Mouse (Mus musculus) forebrain, embryonic 13.5 days (tissue): ENCODE results near the gene Trpm8. TPM values are rescaled to one million over a fixed set of nuclear protein-coding genes. Genes with fewer than 3 reads are reported as not detected.

Source experiments
- ATAC-seq: fragments of 200-750 bp; cut with Nextera tagmentation; 2 replicates; pipeline ENCODE4 v1.8.0; 2017
- H3K27ac ChIP-seq: fragments of 300-500 bp; sonication (generic); 2 replicates; pipeline ENCODE4 v1.5.1; 2015; ENCODE audit warnings: inconsistent platforms, mild to moderate bottlenecking, moderate library complexity
- H3K27me3 ChIP-seq: fragments of 300-500 bp; sonication (generic); 2 replicates; pipeline ENCODE4 v1.6.1; 2015; ENCODE audit warnings: mild to moderate bottlenecking, inconsistent platforms
- H3K36me3 ChIP-seq: fragments of 300-500 bp; sonication (generic); 2 replicates; pipeline ENCODE4 v1.6.1; 2015; ENCODE audit warnings: mild to moderate bottlenecking, inconsistent platforms; ENCODE audit not compliant: poor library complexity, severe bottlenecking
- H3K4me1 ChIP-seq: fragments of 300-500 bp; sonication (generic); 2 replicates; pipeline ENCODE4 v1.6.1; 2015; ENCODE audit warnings: inconsistent platforms
- H3K4me2 ChIP-seq: fragments of 300-500 bp; sonication (generic); 2 replicates; pipeline ENCODE4 v1.6.1; 2015; ENCODE audit warnings: inconsistent platforms, mild to moderate bottlenecking, moderate library complexity
- H3K4me3 ChIP-seq: fragments of 300-500 bp; sonication (generic); 2 replicates; pipeline ENCODE4 v1.5.1; 2015; ENCODE audit warnings: mild to moderate bottlenecking, inconsistent platforms
- H3K9ac ChIP-seq: fragments of 300-500 bp; sonication (generic); 2 replicates; pipeline ENCODE4 v1.6.1; 2015; ENCODE audit warnings: mild to moderate bottlenecking, inconsistent platforms
- H3K9me3 ChIP-seq: fragments of 300-500 bp; sonication (generic); replicated peaks from 2 replicates; pipeline ENCODE4 v1.6.1; 2016; ENCODE audit warnings: inconsistent platforms
- WGBS: fragments of 180-500 bp; shearing (Covaris S2); methylation state at CpG from one replicate; pipeline ENCODE4 v1.1.7; 2015; 5-methylcytosine and 5-hydroxymethylcytosine counted together
- polyA plus RNA-seq: library from polyadenylated mRNA; unstranded; fragments of >200 nt; fragmentation: Nextera tagmentation; extraction: Ambion mirVana; gene quantifications from 2 replicates; pipeline ENCODE4 v1.2.1, GENCODE M21; 2015

The Trpm8 gene
- polyA plus RNA-seq, 1 experiment from 2014 or later, result 0.06 TPM

GRCm38 (mm10) chr1:88301121-88302014 is 23.9 kb downstream of the Trpm8 start:
- 0 out of 2 replicates have a peak, but pooled peaks have one; percentile 9 for ATAC-seq
- 71% methylated on average over 9 of the region's 9 CpGs for WGBS

GRCm38 (mm10) chr1:88302057-88302740 is 24.7 kb downstream of the Trpm8 start:
- Histone ChIP-seq H3K27ac (no peak overlapping the region), H3K9me3 (peaks cover 91% of the 10 kb centered on the region), H3K4me3 (no peak overlapping the region), H3K36me3 (no peaks in the 10 kb centered on the region), H3K4me2 (no peak overlapping the region), H3K4me1 (no peaks in the 10 kb centered on the region), H3K27me3 (no peaks in the 10 kb centered on the region), H3K9ac (no peak overlapping the region)
- no peak for ATAC-seq
- WGBS, result 65% methylated on average over 14 of the region's 14 CpGs

More at GRCm38 (mm10) chr1:88301121-88302014, 23.9 kb downstream of the Trpm8 start:
- no peaks in the 10 kb centered on the region for H3K27me3 ChIP-seq
- H3K27ac ChIP-seq, result no peak overlapping the region
- H3K9ac ChIP-seq, result no peak overlapping the region
- H3K4me3 ChIP-seq, result no peak overlapping the region
- no peaks in the 10 kb centered on the region for H3K4me1 ChIP-seq
- no peaks in the 10 kb centered on the region for H3K36me3 ChIP-seq
- peaks cover 86% of the 10 kb centered on the region for H3K9me3 ChIP-seq
- no peak overlapping the region for H3K4me2 ChIP-seq

GRCm38 (mm10) chr1:88303762-88304161 is 26.3 kb downstream of the Trpm8 start:
- Histone ChIP-seq H3K4me2 (no peak overlapping the region), H3K27me3 (no peaks in the 10 kb centered on the region), H3K4me3 (no peak overlapping the region), H3K9me3 (peaks cover 92% of the 10 kb centered on the region), H3K4me1 (no peaks in the 10 kb centered on the region), H3K9ac (no peak overlapping the region), H3K36me3 (no peaks in the 10 kb centered on the region), H3K27ac (no peak overlapping the region)
- no peak for ATAC-seq
- 66% methylated on average over 6 of the region's 6 CpGs for WGBS

- no peak overlapping the region for H3K9ac ChIP-seq
- no peaks in the 10 kb centered on the region for H3K36me3 ChIP-seq
- no peak overlapping the region for H3K4me2 ChIP-seq
- H3K4me1 ChIP-seq, result no peaks in the 10 kb centered on the region
- peaks cover 93% of the 10 kb centered on the region for H3K9me3 ChIP-seq
- ATAC-seq, result no peak
- H3K27me3 ChIP-seq, result no peaks in the 10 kb centered on the region
- H3K27ac ChIP-seq, result no peak overlapping the region
- WGBS, result 57% methylated on average over 8 of the region's 8 CpGs
- H3K4me3 ChIP-seq, result no peak overlapping the region
Observed at GRCm38 (mm10) chr1:88304261-88304985, 27.0 kb downstream of the Trpm8 start.

GRCm38 (mm10) chr1:88305018-88305795 is 27.7 kb downstream of the Trpm8 start:
- Histone ChIP-seq H3K27ac (no peak overlapping the region), H3K4me1 (no peaks in the 10 kb centered on the region), H3K4me3 (no peak overlapping the region), H3K36me3 (no peaks in the 10 kb centered on the region), H3K27me3 (no peaks in the 10 kb centered on the region), H3K9me3 (peaks cover 92% of the 10 kb centered on the region), H3K9ac (no peak overlapping the region), H3K4me2 (no peak overlapping the region)
- 48% methylated on average over 6 of the region's 6 CpGs for WGBS
- ATAC-seq, result no peak

GRCm38 (mm10) chr1:88306543-88306942 is 29.1 kb downstream of the Trpm8 start:
- no peaks in the 10 kb centered on the region for H3K36me3 ChIP-seq
- peaks cover 83% of the 10 kb centered on the region for H3K9me3 ChIP-seq
- WGBS, result 74% methylated on average over 1 of the region's 1 CpGs
- H3K27ac ChIP-seq, result no peak overlapping the region
- no peak overlapping the region for H3K4me2 ChIP-seq
- H3K9ac ChIP-seq, result no peak overlapping the region
- ATAC-seq, result peak; percentile 28
- H3K4me1 ChIP-seq, result no peaks in the 10 kb centered on the region
- H3K27me3 ChIP-seq, result no peaks in the 10 kb centered on the region
- no peak overlapping the region for H3K4me3 ChIP-seq

- WGBS, result 68% methylated on average over 12 of the region's 12 CpGs
- H3K9me3 ChIP-seq, result peaks cover 77% of the 10 kb centered on the region
- no peaks in the 10 kb centered on the region for H3K36me3 ChIP-seq
- H3K27me3 ChIP-seq, result no peaks in the 10 kb centered on the region
- H3K9ac ChIP-seq, result no peak overlapping the region
- H3K4me3 ChIP-seq, result no peak overlapping the region
- ATAC-seq, result no peak
- H3K4me1 ChIP-seq, result no peaks in the 10 kb centered on the region
- no peak overlapping the region for H3K4me2 ChIP-seq
- no peak overlapping the region for H3K27ac ChIP-seq
Observed at GRCm38 (mm10) chr1:88307180-88307579, 29.7 kb downstream of the Trpm8 start.

- H3K9me3 ChIP-seq, result peaks cover 61% of the 10 kb centered on the region
- H3K4me3 ChIP-seq, result no peak overlapping the region
- no peak overlapping the region for H3K27ac ChIP-seq
- H3K4me2 ChIP-seq, result no peak overlapping the region
- H3K9ac ChIP-seq, result no peak overlapping the region
- no peaks in the 10 kb centered on the region for H3K27me3 ChIP-seq
- WGBS, result 48% methylated on average over 2 of the region's 2 CpGs
- H3K4me1 ChIP-seq, result no peaks in the 10 kb centered on the region
- no peaks in the 10 kb centered on the region for H3K36me3 ChIP-seq
- no peak for ATAC-seq
Observed at GRCm38 (mm10) chr1:88309020-88309419, 31.6 kb downstream of the Trpm8 start.

- no peak for ATAC-seq
- Histone ChIP-seq H3K4me3 (no peak overlapping the region), H3K27ac (no peak overlapping the region), H3K27me3 (no peaks in the 10 kb centered on the region), H3K4me1 (no peaks in the 10 kb centered on the region), H3K9ac (no peak overlapping the region), H3K36me3 (no peaks in the 10 kb centered on the region), H3K9me3 (peaks cover 54% of the 10 kb centered on the region), H3K4me2 (no peak overlapping the region)
- 52% methylated on average over 3 of the region's 3 CpGs for WGBS
Observed at GRCm38 (mm10) chr1:88309905-88310304, 32.4 kb downstream of the Trpm8 start.

GRCm38 (mm10) chr1:88310349-88310748 is 32.9 kb downstream of the Trpm8 start:
- Histone ChIP-seq H3K27me3 (no peaks in the 10 kb centered on the region), H3K4me1 (no peaks in the 10 kb centered on the region), H3K9me3 (peaks cover 50% of the 10 kb centered on the region), H3K36me3 (no peaks in the 10 kb centered on the region), H3K9ac (no peak overlapping the region), H3K4me2 (no peak overlapping the region), H3K4me3 (no peak overlapping the region), H3K27ac (no peak overlapping the region)
- WGBS, result 66% methylated on average over 3 of the region's 3 CpGs
- ATAC-seq, result no peak

GRCm38 (mm10) chr1:88317279-88317678 is 39.8 kb downstream of the Trpm8 start:
- H3K9ac ChIP-seq, result no peak overlapping the region
- H3K27me3 ChIP-seq, result no peaks in the 10 kb centered on the region
- WGBS, result 94% methylated on average over 1 of the region's 1 CpGs
- no peaks in the 10 kb centered on the region for H3K36me3 ChIP-seq
- H3K4me2 ChIP-seq, result no peak overlapping the region
- ATAC-seq, result no peak
- H3K4me3 ChIP-seq, result no peak overlapping the region
- H3K9me3 ChIP-seq, result no peaks in the 10 kb centered on the region
- no peaks in the 10 kb centered on the region for H3K4me1 ChIP-seq
- no peak overlapping the region for H3K27ac ChIP-seq
